In the genomic region with DNA sequence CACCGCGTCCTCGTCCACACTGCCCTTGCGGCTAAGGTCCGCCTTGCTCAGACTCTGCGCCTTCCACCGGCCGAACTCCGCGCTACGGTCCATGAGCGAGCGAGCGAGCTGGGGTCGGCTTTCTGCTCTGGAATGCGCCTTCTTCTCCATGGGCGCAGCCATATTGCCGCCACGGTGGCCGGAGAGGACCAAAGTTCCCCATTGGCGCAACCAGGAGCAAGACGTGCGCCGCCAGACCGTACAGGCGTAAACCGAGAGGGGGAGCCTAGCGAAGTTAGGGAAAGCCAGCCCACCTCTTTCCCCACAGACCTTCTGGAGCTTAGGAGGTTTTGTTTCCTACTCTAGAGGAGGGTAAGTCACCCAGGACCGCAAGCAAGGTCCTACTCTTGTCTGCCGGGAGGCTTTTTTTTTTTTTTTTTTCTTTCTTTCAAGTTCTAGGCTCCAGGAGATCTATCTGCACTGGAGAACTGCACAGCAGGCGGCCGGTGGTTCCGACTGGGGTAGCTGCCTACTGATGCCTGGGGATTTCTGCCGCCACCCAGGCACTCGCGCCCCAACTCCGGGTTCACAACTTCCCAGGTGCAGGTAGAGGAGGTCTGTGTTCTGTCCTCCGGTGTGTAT, we compare ENCODE assay signal across 1 mouse cellular context.
TF ChIP-seq lines count a peak whose summit lies in the region.

A gene (minus strand): TSS at position 171 of the 621 bp plus-strand sequence.

TF ChIP-seq in CH12.LX, 34 proteins besides CTCF, POLR2A, EP300 and RAD21 (continued from another document):
- peak; percentile 41; the same call in 1 of the 2 replicates for TF ChIP-seq E2F4 (IDR thresholded peaks at IDR 0.05; ENCODE audit: insufficient replicate concordance, low read depth, low read length)
- peak; percentile 15; the same call in 1 of the 2 replicates for TF ChIP-seq GABPA (IDR thresholded peaks at IDR 0.05; ENCODE audit: insufficient replicate concordance, low read depth, low read length)
- peak; percentile 88 for TF ChIP-seq MYC (IDR thresholded peaks at IDR 0.05; ENCODE audit: low read depth, low read length)
- peak; percentile 68 for TF ChIP-seq TBP (conservative IDR thresholded peaks at IDR 0.05; ENCODE audit: low read depth, low read length)
- TF ChIP-seq ZMIZ1 (IDR thresholded peaks at IDR 0.05; ENCODE audit: low read depth, low read length), result peak; percentile 90; the same call in 1 of the 2 replicates
- peak; percentile 47; the same call in 1 of the 2 replicates for TF ChIP-seq MAFK (IDR thresholded peaks at IDR 0.05; ENCODE audit: insufficient replicate concordance, low read length)
- TF ChIP-seq NRF1 (IDR thresholded peaks at IDR 0.05; ENCODE audit: low read depth, low read length), result peak; percentile 74
- TF ChIP-seq USF1 (IDR thresholded peaks at IDR 0.05; ENCODE audit: low read depth, low read length), result no peak
- TF ChIP-seq NELFE (IDR thresholded peaks at IDR 0.05; ENCODE audit: low read depth, low read length), result peak; percentile 75
- peak; percentile 28; the same call in 1 of the 2 replicates for TF ChIP-seq BHLHE40 (IDR thresholded peaks at IDR 0.05; ENCODE audit: low read depth, low read length)
- TF ChIP-seq TCF12 (IDR thresholded peaks at IDR 0.05; ENCODE audit: low read depth, low read length), result peak; percentile 85
- peak; percentile 95 for TF ChIP-seq SIN3A (IDR thresholded peaks at IDR 0.05; ENCODE audit: low read length)
- peak; percentile 91 for TF ChIP-seq MXI1 (IDR thresholded peaks at IDR 0.05; ENCODE audit: low read depth, low read length)
- TF ChIP-seq SMC3 (IDR thresholded peaks at IDR 0.05; ENCODE audit: low read depth, low read length), result 0 out of 2 replicates have a peak, but pooled peaks have one; percentile 1
- TF ChIP-seq ZC3H11A (IDR thresholded peaks at IDR 0.05; ENCODE audit: low read depth, low read length), result no peak
- TF ChIP-seq IRF4 (IDR thresholded peaks at IDR 0.05; ENCODE audit: low read depth, low read length), result peak; percentile 78; the same call in 1 of the 2 replicates
- no peak for TF ChIP-seq USF2 (conservative IDR thresholded peaks at IDR 0.05; ENCODE audit: low read depth, low read length)
- 0 out of 2 replicates have a peak, but pooled peaks have one; percentile 34 for TF ChIP-seq JUND (conservative IDR thresholded peaks at IDR 0.05; ENCODE audit: low read depth, low read length)
- no peak for TF ChIP-seq JUN (IDR thresholded peaks at IDR 0.05; ENCODE audit: insufficient read depth, low read depth, low read length)
TF ChIP-seq in CH12.LX: peak in this region for 26.
